Mouse (Mus musculus) neutrophil, adult 59 days (primary cell): ENCODE measurements around the gene Bsph2. TPM values are rescaled to one million over a fixed set of nuclear protein-coding genes. Genes with fewer than 3 reads are reported as not detected.

ENCODE experiments used
- total RNA-seq, 2 experiments: library from RNA; stranded (reverse); gene quantifications; 1 replicate in 1 of 2; 2 replicates in 1 of 2; pipeline ENCODE4 v1.2.4; 2023

Bsph2 gene
- total RNA-seq, result not detected

GRCm38 (mm10) chr7:13570967-13571366 lies at the start of gene Bsph2:
Gene Bsph2 (minus strand): TSS chr7:13571067.

Other genes starting within 250 kb of the Bsph2 start
- gene Pla2g4c, start 246.4 kb downstream of the Bsph2 start, total RNA-seq, result 1 to 10 TPM; 1.4 to 2.5 TPM
- gene Cabp5, start 172.9 kb downstream of the Bsph2 start, total RNA-seq, result not detected
- not detected for gene Bsph1, start 120.2 kb downstream of the Bsph2 start, total RNA-seq
- gene Sult2a5, start 52.9 kb upstream of the Bsph2 start, total RNA-seq, result not detected
- gene Sult2a2, start 162.4 kb upstream of the Bsph2 start, total RNA-seq, result not detected